Mouse (Mus musculus) CD4-positive, CD25-positive, alpha-beta regulatory T cell, adult 2 months (primary cell): Measurements from ENCODE around the gene Gtf2ird2.

ENCODE experiments used
- DNase-seq: peaks from one replicate; pipeline ENCODE4 v3.0.0-alpha.2; 2012; ENCODE audit warnings: low read depth, low spot score

Gene Gtf2ird2

GRCm38 (mm10) chr5:134266404-134266803, 82.6 kb downstream of the Gtf2ird2 start:
- DNase-seq, result peak; percentile 98

DNA sequence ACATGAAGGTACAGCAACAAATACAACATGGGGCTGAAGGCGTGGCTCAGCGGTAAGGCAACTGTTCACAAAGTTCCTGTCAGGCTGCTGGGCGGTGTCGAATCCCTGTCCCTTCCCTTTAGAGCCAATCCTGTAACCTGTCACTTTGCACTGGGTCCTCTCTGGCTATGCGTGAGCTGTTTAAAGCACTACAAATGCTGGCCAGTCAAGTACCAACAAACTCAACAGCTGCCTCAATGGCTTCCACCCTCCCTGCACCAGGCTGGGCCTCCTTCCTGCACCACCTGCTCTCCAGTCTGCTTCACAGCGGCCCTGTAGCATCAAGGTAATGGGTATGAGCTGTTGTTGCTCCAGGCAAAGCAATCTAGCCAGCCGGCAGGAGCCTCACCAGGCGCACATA, 84.9 kb downstream of the Gtf2ird2 start:
- peak; percentile 40 for DNase-seq

GRCm38 (mm10) chr5:134269751-134270150, 85.9 kb downstream of the Gtf2ird2 start:
- peak; percentile 83 for DNase-seq

DNA sequence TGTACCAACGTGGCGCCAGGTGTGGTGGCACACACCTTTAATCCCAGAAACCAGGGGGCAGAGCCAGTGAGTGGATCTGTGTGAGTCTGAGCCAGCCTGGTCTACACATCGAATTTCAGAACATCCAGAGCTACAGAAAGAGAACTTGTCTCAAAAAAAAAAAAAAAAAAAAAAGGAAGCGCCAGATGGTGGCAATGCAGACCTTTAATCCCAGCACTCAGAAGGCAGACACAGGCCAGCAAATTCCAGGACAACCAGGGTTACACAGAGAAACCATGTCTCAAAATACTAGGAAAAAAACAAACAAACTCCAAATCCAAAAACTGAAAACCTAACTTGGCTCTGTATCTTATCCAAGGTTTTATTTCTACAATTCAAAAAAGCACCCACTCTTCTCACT, 86.7 kb downstream of the Gtf2ird2 start:
- DNase-seq, result no peak

DNA sequence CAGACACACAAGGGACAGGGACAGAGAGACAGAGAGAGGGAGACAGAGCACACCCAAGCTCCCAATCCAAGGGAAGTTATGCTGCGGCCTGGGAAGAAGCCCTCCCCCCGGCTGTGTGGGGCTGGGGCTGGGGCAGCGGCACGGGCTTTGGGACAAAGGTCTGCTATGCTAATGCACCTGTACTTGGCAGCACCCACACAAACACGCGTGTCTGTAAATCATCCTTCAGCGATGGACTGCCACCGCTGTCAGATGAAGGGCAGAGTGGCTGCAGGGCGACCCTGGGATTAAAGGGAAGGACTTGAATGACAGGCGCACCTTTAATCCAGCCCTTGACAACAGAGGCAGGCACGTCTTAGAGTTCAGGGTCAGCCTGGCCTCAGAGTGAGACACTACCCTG, 87.6 kb downstream of the Gtf2ird2 start:
- no peak for DNase-seq

- DNase-seq, result peak; percentile 51
These were observed 88.9 kb downstream of the Gtf2ird2 start for GRCm38 (mm10) chr5:134272761-134273160.

GRCm38 (mm10) chr5:134273761-134274160, 89.9 kb downstream of the Gtf2ird2 start:
- no peak for DNase-seq
